7 mouse cellular contexts compared by ENCODE assay signal in the genomic region with DNA sequence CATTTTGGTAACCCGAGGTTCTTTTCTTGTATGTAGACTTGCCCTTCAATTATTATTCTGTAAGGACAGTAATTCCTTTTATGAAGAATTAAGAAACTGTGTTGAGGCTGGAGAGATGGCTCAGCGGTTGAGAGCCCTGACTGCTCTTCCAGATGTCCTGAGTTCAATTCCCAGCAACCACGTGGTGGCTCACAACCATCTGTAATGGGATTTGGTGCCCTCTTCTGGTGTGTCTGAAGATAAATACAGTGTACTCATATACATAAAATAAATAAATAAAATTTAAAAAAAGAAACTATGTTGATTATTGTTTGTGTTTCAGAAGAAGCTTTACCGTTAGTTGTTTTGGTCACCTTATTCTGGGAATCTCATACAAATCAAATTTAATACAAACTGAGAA. TPM values are rescaled to one million over a fixed set of nuclear protein-coding genes. Genes with fewer than 3 reads are reported as not detected.
DNase-seq lines count a peak whose midpoint lies in the region; ATAC-seq and TF ChIP-seq lines count a peak whose summit lies in the region.
"Not testable (repeated sequence)": the region's sequence is repeated elsewhere in the genome, so short reads cannot be mapped to it uniquely, and the experiment has no call there.

No protein-coding gene starts in this region.

- not testable (repeated sequence) for H3K27me3 ChIP-seq in embryonic facial prominence, embryonic 10.5 days (replicated peaks; ENCODE audit: low read depth, poor library complexity, severe bottlenecking); forebrain, embryonic 14.5 days (replicated peaks; ENCODE audit: control insufficient read depth, insufficient read depth, low read length); heart, embryonic 15.5 days; intestine, embryonic 14.5 days (replicated peaks; ENCODE audit: control insufficient read depth, insufficient read depth, low read length); limb, embryonic 12.5 days; lung, embryonic 15.5 days; myocyte (ENCODE audit: control insufficient read depth, insufficient read depth, insufficient read length)

- not testable (repeated sequence) for DNase-seq in embryonic facial prominence, embryonic 10.5 days (ENCODE audit: low spot score); forebrain, embryonic 14.5 days (ENCODE audit: low spot score); intestine, embryonic 14.5 days (ENCODE audit: low spot score)

- WGBS in embryonic facial prominence, embryonic 10.5 days = 78% methylated on average over 4 of the region's 4 CpGs
- 79% methylated on average over 4 of the region's 4 CpGs for WGBS in forebrain, embryonic 14.5 days
- WGBS in heart, embryonic 15.5 days = 72% methylated on average over 4 of the region's 4 CpGs
- WGBS in intestine, embryonic 14.5 days = 76% methylated on average over 4 of the region's 4 CpGs
- WGBS in limb, embryonic 12.5 days = 77% methylated on average over 4 of the region's 4 CpGs
- 75% methylated on average over 4 of the region's 4 CpGs for WGBS in lung, embryonic 15.5 days

- H3K36me3 ChIP-seq in embryonic facial prominence, embryonic 10.5 days (replicated peaks) = peaks cover 62% of the 10 kb centered on the region
- H3K36me3 ChIP-seq in forebrain, embryonic 14.5 days (ENCODE audit: control insufficient read depth, insufficient read depth, low read length) = peaks cover 23% of the 10 kb centered on the region
- peaks cover 23% of the 10 kb centered on the region for H3K36me3 ChIP-seq in heart, embryonic 15.5 days
- H3K36me3 ChIP-seq in intestine, embryonic 14.5 days (ENCODE audit: control insufficient read depth, insufficient read depth, low read length) = peaks cover 36% of the 10 kb centered on the region
- H3K36me3 ChIP-seq in limb, embryonic 12.5 days = peaks cover 44% of the 10 kb centered on the region
- H3K36me3 ChIP-seq in lung, embryonic 15.5 days = peaks cover 30% of the 10 kb centered on the region
- peaks cover 20% of the 10 kb centered on the region for H3K36me3 ChIP-seq in myocyte (ENCODE audit: control insufficient read depth, insufficient read depth)

- H3K4me3 ChIP-seq in embryonic facial prominence, embryonic 10.5 days = peak overlapping the region; percentile 92
- H3K4me3 ChIP-seq in forebrain, embryonic 14.5 days (ENCODE audit: low read depth, low read length) = peak overlapping the region; percentile 87; the same call in 1 of the 2 replicates
- H3K4me3 ChIP-seq in heart, embryonic 15.5 days = peak overlapping the region; percentile 96
- peak overlapping the region; percentile 98; the same call in 1 of the 2 replicates for H3K4me3 ChIP-seq in intestine, embryonic 14.5 days (ENCODE audit: low read depth, low read length)
- peak overlapping the region; percentile 82 for H3K4me3 ChIP-seq in limb, embryonic 12.5 days (replicated peaks)
- H3K4me3 ChIP-seq in lung, embryonic 15.5 days = peak overlapping the region; percentile 70
- peak overlapping the region; percentile 76 for H3K4me3 ChIP-seq in myocyte

- peaks cover 18% of the 10 kb centered on the region for H3K4me1 ChIP-seq in embryonic facial prominence, embryonic 10.5 days
- H3K4me1 ChIP-seq in forebrain, embryonic 14.5 days (ENCODE audit: control insufficient read depth, insufficient read depth, low read length) = peaks cover 12% of the 10 kb centered on the region
- peaks cover 13% of the 10 kb centered on the region for H3K4me1 ChIP-seq in heart, embryonic 15.5 days (replicated peaks)
- H3K4me1 ChIP-seq in intestine, embryonic 14.5 days (replicated peaks; ENCODE audit: control insufficient read depth, insufficient read depth, low read length) = not testable (repeated sequence)
- peaks cover 15% of the 10 kb centered on the region for H3K4me1 ChIP-seq in limb, embryonic 12.5 days (replicated peaks)
- peaks cover 16% of the 10 kb centered on the region for H3K4me1 ChIP-seq in lung, embryonic 15.5 days

- H3ac ChIP-seq in myocyte (ENCODE audit: control insufficient read depth, insufficient read length) = not testable (repeated sequence)

- not testable (repeated sequence) for TF ChIP-seq POLR2A in myocyte (IDR thresholded peaks at IDR 0.05; ENCODE audit: insufficient read length, low read depth)

- H3K27ac ChIP-seq in embryonic facial prominence, embryonic 10.5 days (replicated peaks); forebrain, embryonic 14.5 days (ENCODE audit: low read depth, low read length); heart, embryonic 15.5 days; intestine, embryonic 14.5 days (ENCODE audit: low read depth); limb, embryonic 12.5 days; lung, embryonic 15.5 days: not testable (repeated sequence)

- not testable (repeated sequence) for H3K9me3 ChIP-seq in embryonic facial prominence, embryonic 10.5 days; forebrain, embryonic 14.5 days (replicated peaks; ENCODE audit: control insufficient read depth, low read length); heart, embryonic 15.5 days (replicated peaks); intestine, embryonic 14.5 days (ENCODE audit: control insufficient read depth, low read length); limb, embryonic 12.5 days; lung, embryonic 15.5 days

- not testable (repeated sequence) for ATAC-seq in forebrain, embryonic 14.5 days; heart, embryonic 15.5 days (replicated peaks; ENCODE audit: insufficient number of reproducible peaks, insufficient read depth, low FRiP score, low read depth); intestine, embryonic 14.5 days (replicated peaks; ENCODE audit: low FRiP score, low TSS enrichment, low read depth); limb, embryonic 12.5 days (ENCODE audit: insufficient number of reproducible peaks, insufficient read depth, low FRiP score, low TSS enrichment, low read depth); lung, embryonic 15.5 days (ENCODE audit: borderline replicate concordance, extremely low read depth, low FRiP score, low TSS enrichment)

- peaks cover 64% of the 10 kb centered on the region for H3K79me2 ChIP-seq in myocyte (ENCODE audit: control insufficient read depth, insufficient read depth)

- H3K4me2 ChIP-seq in forebrain, embryonic 14.5 days (ENCODE audit: low read length) = peak overlapping the region; percentile 85
- peak overlapping the region; percentile 72 for H3K4me2 ChIP-seq in heart, embryonic 15.5 days
- peak overlapping the region; percentile 74 for H3K4me2 ChIP-seq in intestine, embryonic 14.5 days (ENCODE audit: low read length)
- peak overlapping the region; percentile 85 for H3K4me2 ChIP-seq in limb, embryonic 12.5 days
- H3K4me2 ChIP-seq in lung, embryonic 15.5 days = peak overlapping the region; percentile 66
- H3K4me2 ChIP-seq in myocyte (ENCODE audit: low read depth) = peak overlapping the region; percentile 96

- not testable (repeated sequence) for H3K9ac ChIP-seq in forebrain, embryonic 14.5 days (ENCODE audit: low read length); heart, embryonic 15.5 days; intestine, embryonic 14.5 days (ENCODE audit: low read length); limb, embryonic 12.5 days (replicated peaks); lung, embryonic 15.5 days

RNA-seq across cellular contexts. Expression of gene Ormdl2, which starts 1.6 kb away (rescaled TPM):
- 63.7 and 66.4 TPM in 2 replicates for polyA plus RNA-seq in embryonic facial prominence, embryonic 10.5 days (2016; fragmentation: Nextera tagmentation; extraction: Ambion mirVana)
- polyA plus RNA-seq in forebrain, embryonic 14.5 days (2014; fragmentation: Nextera tagmentation; extraction: Ambion mirVana) = 30.9 and 44.3 TPM in 2 replicates
- polyA plus RNA-seq in heart, embryonic 15.5 days (2015; fragmentation: Nextera tagmentation; extraction: Ambion mirVana) = 34.3 and 42.6 TPM in 2 replicates
- polyA plus RNA-seq in intestine, embryonic 14.5 days (2014; fragmentation: Nextera tagmentation; extraction: Ambion mirVana) = 86.0 and 88.0 TPM in 2 replicates
- polyA plus RNA-seq in limb, embryonic 12.5 days (2016; fragmentation: Nextera tagmentation; extraction: Ambion mirVana) = 27.9 and 31.6 TPM in 2 replicates
- polyA plus RNA-seq in lung, embryonic 15.5 days (2015; fragmentation: Nextera tagmentation; extraction: Ambion mirVana) = 69.2 and 77.7 TPM in 2 replicates
- 19.2 TPM for polyA plus RNA-seq in myocyte (2012; fragmentation: generic; extraction: Trizol)

RNA-seq across cellular contexts. Expression of gene Sarnp, which starts 6.0 kb away (rescaled TPM):
- polyA plus RNA-seq in embryonic facial prominence, embryonic 10.5 days (2016; fragmentation: Nextera tagmentation; extraction: Ambion mirVana) = 259 and 263 TPM in 2 replicates
- 218 and 228 TPM in 2 replicates for polyA plus RNA-seq in forebrain, embryonic 14.5 days (2014; fragmentation: Nextera tagmentation; extraction: Ambion mirVana)
- polyA plus RNA-seq in heart, embryonic 15.5 days (2015; fragmentation: Nextera tagmentation; extraction: Ambion mirVana) = 145 and 168 TPM in 2 replicates
- 189 and 203 TPM in 2 replicates for polyA plus RNA-seq in intestine, embryonic 14.5 days (2014; fragmentation: Nextera tagmentation; extraction: Ambion mirVana)
- polyA plus RNA-seq in limb, embryonic 12.5 days (2016; fragmentation: Nextera tagmentation; extraction: Ambion mirVana) = 241 and 260 TPM in 2 replicates
- polyA plus RNA-seq in lung, embryonic 15.5 days (2015; fragmentation: Nextera tagmentation; extraction: Ambion mirVana) = 206 and 214 TPM in 2 replicates
- 40.8 TPM for polyA plus RNA-seq in myocyte (2012; fragmentation: generic; extraction: Trizol)

RNA-seq across cellular contexts. Expression of gene Tmem198b, which starts 18.9 kb away (rescaled TPM):
- 16.9 and 17.9 TPM in 2 replicates for polyA plus RNA-seq in embryonic facial prominence, embryonic 10.5 days (2016; fragmentation: Nextera tagmentation; extraction: Ambion mirVana)
- 7.3 and 8.2 TPM in 2 replicates for polyA plus RNA-seq in forebrain, embryonic 14.5 days (2014; fragmentation: Nextera tagmentation; extraction: Ambion mirVana)
- polyA plus RNA-seq in heart, embryonic 15.5 days (2015; fragmentation: Nextera tagmentation; extraction: Ambion mirVana) = 14.9 and 18.8 TPM in 2 replicates
- 13.2 and 16.4 TPM in 2 replicates for polyA plus RNA-seq in intestine, embryonic 14.5 days (2014; fragmentation: Nextera tagmentation; extraction: Ambion mirVana)
- polyA plus RNA-seq in limb, embryonic 12.5 days (2016; fragmentation: Nextera tagmentation; extraction: Ambion mirVana) = 22.6 and 23.4 TPM in 2 replicates
- 15.8 and 16.6 TPM in 2 replicates for polyA plus RNA-seq in lung, embryonic 15.5 days (2015; fragmentation: Nextera tagmentation; extraction: Ambion mirVana)
- polyA plus RNA-seq in myocyte (2012; fragmentation: generic; extraction: Trizol) = 18.7 TPM

RNA-seq across cellular contexts. Expression of gene Dnajc14, which starts 19.2 kb away (rescaled TPM):
- polyA plus RNA-seq in embryonic facial prominence, embryonic 10.5 days (2016; fragmentation: Nextera tagmentation; extraction: Ambion mirVana) = 51.9 and 53.7 TPM in 2 replicates
- polyA plus RNA-seq in forebrain, embryonic 14.5 days (2014; fragmentation: Nextera tagmentation; extraction: Ambion mirVana) = 40.6 and 47.6 TPM in 2 replicates
- polyA plus RNA-seq in heart, embryonic 15.5 days (2015; fragmentation: Nextera tagmentation; extraction: Ambion mirVana) = 35.2 and 42.5 TPM in 2 replicates
- polyA plus RNA-seq in intestine, embryonic 14.5 days (2014; fragmentation: Nextera tagmentation; extraction: Ambion mirVana) = 35.5 and 37.7 TPM in 2 replicates
- 56.4 and 58.0 TPM in 2 replicates for polyA plus RNA-seq in limb, embryonic 12.5 days (2016; fragmentation: Nextera tagmentation; extraction: Ambion mirVana)
- polyA plus RNA-seq in lung, embryonic 15.5 days (2015; fragmentation: Nextera tagmentation; extraction: Ambion mirVana) = 50.1 and 55.2 TPM in 2 replicates
- 39.0 TPM for polyA plus RNA-seq in myocyte (2012; fragmentation: generic; extraction: Trizol)

RNA-seq across cellular contexts. Expression of gene Mmp19, which starts 32.4 kb away (rescaled TPM):
- polyA plus RNA-seq in embryonic facial prominence, embryonic 10.5 days (2016; fragmentation: Nextera tagmentation; extraction: Ambion mirVana) = 0.26 and 0.30 TPM in 2 replicates
- 0.37 and 0.62 TPM in 2 replicates for polyA plus RNA-seq in forebrain, embryonic 14.5 days (2014; fragmentation: Nextera tagmentation; extraction: Ambion mirVana)
- polyA plus RNA-seq in heart, embryonic 15.5 days (2015; fragmentation: Nextera tagmentation; extraction: Ambion mirVana) = 1.6 and 2.5 TPM in 2 replicates
- polyA plus RNA-seq in intestine, embryonic 14.5 days (2014; fragmentation: Nextera tagmentation; extraction: Ambion mirVana) = 0.43 and 0.72 TPM in 2 replicates
- polyA plus RNA-seq in limb, embryonic 12.5 days (2016; fragmentation: Nextera tagmentation; extraction: Ambion mirVana) = 0.36 and 0.50 TPM in 2 replicates
- 2.9 and 4.0 TPM in 2 replicates for polyA plus RNA-seq in lung, embryonic 15.5 days (2015; fragmentation: Nextera tagmentation; extraction: Ambion mirVana)
- polyA plus RNA-seq in myocyte (2012; fragmentation: generic; extraction: Trizol) = 12.1 TPM
